Mouse (Mus musculus): ENCODE measurements at regions not wholly inside any gene's neighbourhood (a gene's known extent, or its start where the extent isn't known, plus 50 kb on each side); places are given as distances from the start of the nearest gene placed in this dataset.

GRCm38 (mm10) chr12:12147088-12147687, 114.8 kb upstream of the Fam49a start:
- no peak overlapping the region for H3K4me2 ChIP-seq (ENCODE audit: low read depth, low read length)
- no peaks in the 10 kb centered on the region for H3K9me3 ChIP-seq (replicated peaks; ENCODE audit: control insufficient read depth, low read length)
- no peak overlapping the region for H3K4me3 ChIP-seq (replicated peaks; ENCODE audit: low read length)
- H3K36me3 ChIP-seq (ENCODE audit: control insufficient read depth, insufficient read depth, low read length): no peaks in the 10 kb centered on the region
- no peaks in the 10 kb centered on the region for H3K27me3 ChIP-seq (ENCODE audit: control insufficient read depth, insufficient read depth, low read length)
- no peak overlapping the region for H3K27ac ChIP-seq (ENCODE audit: low read length)
- H3K9ac ChIP-seq (ENCODE audit: low read length): no peak overlapping the region
- WGBS: 75% methylated on average over 6 of the region's 6 CpGs
- H3K4me1 ChIP-seq (ENCODE audit: control insufficient read depth, insufficient read depth, low read length): no peaks in the 10 kb centered on the region
- ATAC-seq (ENCODE audit: insufficient read depth, low FRiP score): no peak

GRCm38 (mm10) chr12:12147847-12148246, 114.1 kb upstream of the Fam49a start:
- Histone ChIP-seq H3K4me1 (ENCODE audit: control insufficient read depth, insufficient read depth, low read length) (no peaks in the 10 kb centered on the region), H3K27me3 (ENCODE audit: control insufficient read depth, insufficient read depth, low read length) (no peaks in the 10 kb centered on the region), H3K27ac (ENCODE audit: low read length) (no peak overlapping the region), H3K36me3 (ENCODE audit: control insufficient read depth, insufficient read depth, low read length) (no peaks in the 10 kb centered on the region), H3K4me2 (ENCODE audit: low read depth, low read length) (no peak overlapping the region), H3K9me3 (replicated peaks; ENCODE audit: control insufficient read depth, low read length) (no peaks in the 10 kb centered on the region), H3K4me3 (replicated peaks; ENCODE audit: low read length) (no peak overlapping the region), H3K9ac (ENCODE audit: low read length) (no peak overlapping the region)
- ATAC-seq (ENCODE audit: insufficient read depth, low FRiP score): no peak
- 87% methylated on average over 3 of the region's 3 CpGs for WGBS

DNA sequence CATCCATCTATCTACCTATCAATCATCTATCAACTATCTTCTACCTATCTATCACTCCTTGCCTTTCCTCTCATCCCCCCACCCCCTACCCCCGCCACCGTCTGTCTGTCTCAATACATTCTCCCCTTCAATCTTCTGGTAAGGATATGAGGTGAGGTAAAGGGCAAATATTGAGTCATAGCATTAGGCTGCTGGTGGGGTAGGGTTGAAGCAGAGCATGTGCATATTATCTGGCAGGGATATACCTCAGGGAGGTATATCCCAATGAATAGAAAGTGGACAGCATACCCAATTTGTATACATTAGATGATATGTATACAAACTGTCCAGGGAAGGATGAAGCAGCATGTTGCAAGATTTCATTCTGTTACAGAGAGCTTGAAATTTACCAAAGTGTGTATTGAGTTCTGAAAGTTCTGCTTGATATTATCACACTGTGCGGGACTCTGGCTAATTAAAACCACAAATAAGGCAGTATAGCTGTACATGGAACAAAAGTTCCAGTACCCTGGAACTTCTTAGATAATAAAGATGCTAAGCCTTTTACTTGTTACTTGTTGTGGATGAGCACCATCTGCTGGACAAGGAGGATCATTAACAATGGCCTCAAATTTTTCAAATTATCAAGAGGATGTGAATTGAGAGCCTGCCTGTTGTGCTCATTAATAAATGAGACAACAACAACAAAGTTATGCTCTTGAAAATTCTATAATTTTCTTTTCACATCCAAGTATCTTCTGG, 113.1 kb upstream of the Fam49a start:
- H3K9ac ChIP-seq (ENCODE audit: low read length): no peak overlapping the region
- no peaks in the 10 kb centered on the region for H3K9me3 ChIP-seq (replicated peaks; ENCODE audit: control insufficient read depth, low read length)
- H3K27me3 ChIP-seq (ENCODE audit: control insufficient read depth, insufficient read depth, low read length): no peaks in the 10 kb centered on the region
- no peaks in the 10 kb centered on the region for H3K36me3 ChIP-seq (ENCODE audit: control insufficient read depth, insufficient read depth, low read length)
- H3K4me1 ChIP-seq (ENCODE audit: control insufficient read depth, insufficient read depth, low read length): no peaks in the 10 kb centered on the region
- no peak overlapping the region for H3K27ac ChIP-seq (ENCODE audit: low read length)
- ATAC-seq (ENCODE audit: insufficient read depth, low FRiP score): no peak
- H3K4me2 ChIP-seq (ENCODE audit: low read depth, low read length): no peak overlapping the region
- H3K4me3 ChIP-seq (replicated peaks; ENCODE audit: low read length): no peak overlapping the region
- 50% methylated on average over 3 of the region's 3 CpGs for WGBS

DNA sequence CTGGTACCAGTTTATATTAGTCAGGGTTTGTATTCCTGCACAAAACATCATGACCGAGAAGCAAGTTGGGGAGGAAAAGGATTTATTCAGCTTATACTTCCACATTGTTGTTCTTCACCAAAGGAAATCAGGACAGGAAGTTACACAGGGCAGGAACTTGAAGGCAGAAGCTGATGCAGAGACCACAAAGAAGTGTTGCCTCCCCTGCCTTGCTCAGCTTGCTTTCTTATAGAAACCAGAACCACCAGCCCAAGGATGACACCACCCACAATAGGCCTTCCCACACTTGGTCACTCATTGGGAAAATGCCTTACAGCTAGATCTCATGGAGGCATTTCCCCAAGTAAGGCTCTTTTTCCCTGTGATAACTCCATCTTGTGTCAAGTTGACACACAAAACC, 97.5 kb upstream of the Fam49a start:
- H3K27me3 ChIP-seq (ENCODE audit: control insufficient read depth, insufficient read depth, low read length): no peaks in the 10 kb centered on the region
- no peaks in the 10 kb centered on the region for H3K9me3 ChIP-seq (replicated peaks; ENCODE audit: control insufficient read depth, low read length)
- 68% methylated on average over 1 of the region's 1 CpGs for WGBS
- no peak overlapping the region for H3K4me2 ChIP-seq (ENCODE audit: low read depth, low read length)
- H3K4me3 ChIP-seq (replicated peaks; ENCODE audit: low read length): no peak overlapping the region
- no peak overlapping the region for H3K27ac ChIP-seq (ENCODE audit: low read length)
- ATAC-seq (ENCODE audit: insufficient read depth, low FRiP score): no peak
- H3K36me3 ChIP-seq (ENCODE audit: control insufficient read depth, insufficient read depth, low read length): no peaks in the 10 kb centered on the region
- H3K4me1 ChIP-seq (ENCODE audit: control insufficient read depth, insufficient read depth, low read length): no peaks in the 10 kb centered on the region
- H3K9ac ChIP-seq (ENCODE audit: low read length): no peak overlapping the region

- Histone ChIP-seq H3K9me3 (replicated peaks; ENCODE audit: control insufficient read depth, low read length) (no peaks in the 10 kb centered on the region), H3K4me3 (replicated peaks; ENCODE audit: low read length) (no peak overlapping the region), H3K27me3 (ENCODE audit: control insufficient read depth, insufficient read depth, low read length) (no peaks in the 10 kb centered on the region), H3K4me1 (ENCODE audit: control insufficient read depth, insufficient read depth, low read length) (no peaks in the 10 kb centered on the region), H3K4me2 (ENCODE audit: low read depth, low read length) (no peak overlapping the region), H3K36me3 (ENCODE audit: control insufficient read depth, insufficient read depth, low read length) (no peaks in the 10 kb centered on the region), H3K27ac (ENCODE audit: low read length) (no peak overlapping the region), H3K9ac (ENCODE audit: low read length) (no peak overlapping the region)
- ATAC-seq (ENCODE audit: insufficient read depth, low FRiP score): no peak
- 57% methylated on average over 2 of the region's 2 CpGs for WGBS
Observed at GRCm38 (mm10) chr12:12170581-12170980, 91.4 kb upstream of the Fam49a start.

DNA sequence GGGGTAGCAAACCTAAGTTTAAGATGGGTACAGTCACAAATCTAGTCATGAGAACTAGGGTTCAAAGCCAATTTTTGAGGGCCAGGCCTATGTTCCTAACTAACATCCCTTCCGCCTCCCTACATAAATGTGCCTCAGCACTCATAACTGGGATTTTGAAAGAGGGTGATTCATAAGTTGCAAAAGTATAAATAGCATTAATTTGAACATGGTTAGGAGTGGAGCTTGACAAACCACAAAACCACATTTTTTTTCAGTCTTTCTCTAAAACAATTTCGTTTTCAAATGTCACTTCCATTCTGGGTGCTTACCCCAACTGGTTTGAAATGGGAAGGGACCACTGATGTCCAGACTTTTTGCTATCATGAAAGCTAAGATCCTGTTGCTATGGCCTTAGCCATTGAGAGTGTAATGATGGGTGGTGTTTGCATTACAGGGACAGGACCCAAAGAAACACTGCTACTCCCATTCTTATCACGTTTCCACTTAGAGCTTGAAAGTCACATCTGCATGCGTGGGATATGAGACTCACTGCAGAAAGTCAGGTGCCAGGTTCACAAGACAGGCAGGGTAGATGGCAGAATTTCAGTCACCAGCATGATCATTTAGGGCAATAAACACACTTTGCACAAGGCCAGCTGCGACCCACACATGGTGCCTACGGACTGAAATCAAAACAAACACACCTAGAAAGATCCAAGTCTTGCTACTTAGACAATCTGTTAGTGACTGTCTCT, 89.7 kb upstream of the Fam49a start:
- H3K9me3 ChIP-seq (replicated peaks; ENCODE audit: control insufficient read depth, low read length): no peaks in the 10 kb centered on the region
- WGBS: 62% methylated on average over 6 of the region's 6 CpGs
- ATAC-seq (ENCODE audit: insufficient read depth, low FRiP score): no peak

DNA sequence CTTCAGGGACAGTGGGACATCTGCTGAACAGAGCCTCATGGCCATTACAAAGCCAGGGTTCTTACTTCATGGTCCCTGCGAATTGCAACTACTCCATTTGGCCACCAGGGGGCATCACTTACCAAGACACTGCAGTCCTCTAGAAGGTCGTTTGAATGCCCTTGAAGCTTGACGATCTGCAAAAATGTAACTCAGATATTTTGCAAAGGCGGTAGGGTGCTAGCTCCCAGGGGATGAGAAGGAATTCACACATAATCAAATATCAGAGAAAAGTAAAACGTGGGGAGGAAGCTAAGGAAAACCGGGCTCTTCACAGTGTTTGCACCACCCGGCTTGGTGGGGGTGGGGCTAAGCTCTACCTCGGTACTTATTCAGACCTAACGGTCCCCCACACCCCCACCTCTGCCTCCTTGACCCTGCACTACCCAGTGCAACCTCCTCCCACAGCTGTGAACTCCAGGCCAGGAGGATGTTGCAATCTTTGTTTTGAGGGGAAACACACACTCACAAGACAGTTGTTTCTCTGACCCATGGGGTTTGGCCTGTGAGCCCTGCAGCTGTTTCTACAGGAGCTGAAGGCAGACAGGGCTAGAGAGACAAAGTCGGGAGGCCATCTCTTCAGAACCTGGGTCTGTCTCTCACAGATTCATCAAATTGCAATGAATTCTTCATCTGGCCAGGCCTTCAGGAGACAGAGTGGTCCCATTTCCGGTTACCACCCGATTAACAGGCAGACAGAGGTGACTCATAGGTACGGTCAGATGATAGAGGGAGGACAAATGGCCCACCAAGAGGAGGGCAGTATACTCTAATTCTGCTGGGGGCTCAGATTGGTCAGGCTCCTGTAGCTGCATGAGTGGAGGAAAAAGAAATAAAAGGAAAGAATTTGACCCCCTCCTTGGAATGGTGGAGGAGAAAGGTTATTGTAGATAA, 85.3 kb upstream of the Fam49a start:
- peak; percentile 82 for ATAC-seq (ENCODE audit: insufficient read depth, low FRiP score)
- no peaks in the 10 kb centered on the region for H3K36me3 ChIP-seq (ENCODE audit: control insufficient read depth, insufficient read depth, low read length)
- peaks cover 7% of the 10 kb centered on the region; the same call in 1 of the 2 replicates for H3K4me1 ChIP-seq (ENCODE audit: control insufficient read depth, insufficient read depth, low read length)
- H3K27ac ChIP-seq (ENCODE audit: low read length): no peak overlapping the region
- no peaks in the 10 kb centered on the region for H3K9me3 ChIP-seq (replicated peaks; ENCODE audit: control insufficient read depth, low read length)
- 12% methylated on average over 13 of the region's 13 CpGs for WGBS
- H3K9ac ChIP-seq (ENCODE audit: low read length): peak overlapping the region; percentile 49
- no peaks in the 10 kb centered on the region for H3K27me3 ChIP-seq (ENCODE audit: control insufficient read depth, insufficient read depth, low read length)
- H3K4me3 ChIP-seq (replicated peaks; ENCODE audit: low read length): peak overlapping the region; percentile 33
- peak overlapping the region; percentile 54 for H3K4me2 ChIP-seq (ENCODE audit: low read depth, low read length)

More for the DNA sequence above, 89.7 kb upstream of the Fam49a start:
- H3K36me3 ChIP-seq (ENCODE audit: control insufficient read depth, insufficient read depth, low read length): no peaks in the 10 kb centered on the region
- no peak overlapping the region for H3K9ac ChIP-seq (ENCODE audit: low read length)
- H3K4me2 ChIP-seq (ENCODE audit: low read depth, low read length): no peak overlapping the region
- no peak overlapping the region for H3K4me3 ChIP-seq (replicated peaks; ENCODE audit: low read length)
- no peaks in the 10 kb centered on the region for H3K27me3 ChIP-seq (ENCODE audit: control insufficient read depth, insufficient read depth, low read length)
- H3K4me1 ChIP-seq (ENCODE audit: control insufficient read depth, insufficient read depth, low read length): peaks cover 7% of the 10 kb centered on the region; the same call in 1 of the 2 replicates
- no peak overlapping the region for H3K27ac ChIP-seq (ENCODE audit: low read length)

GRCm38 (mm10) chr12:12177264-12178043, 84.5 kb upstream of the Fam49a start:
- no peak overlapping the region for H3K9ac ChIP-seq (ENCODE audit: low read length)
- no peaks in the 10 kb centered on the region for H3K36me3 ChIP-seq (ENCODE audit: control insufficient read depth, insufficient read depth, low read length)
- no peaks in the 10 kb centered on the region for H3K27me3 ChIP-seq (ENCODE audit: control insufficient read depth, insufficient read depth, low read length)
- no peaks in the 10 kb centered on the region for H3K9me3 ChIP-seq (replicated peaks; ENCODE audit: control insufficient read depth, low read length)
- ATAC-seq (ENCODE audit: insufficient read depth, low FRiP score): no peak
- 83% methylated on average over 6 of the region's 6 CpGs for WGBS
- H3K4me2 ChIP-seq (ENCODE audit: low read depth, low read length): no peak overlapping the region
- H3K27ac ChIP-seq (ENCODE audit: low read length): no peak overlapping the region
- peaks cover 7% of the 10 kb centered on the region; the same call in 1 of the 2 replicates for H3K4me1 ChIP-seq (ENCODE audit: control insufficient read depth, insufficient read depth, low read length)
- H3K4me3 ChIP-seq (replicated peaks; ENCODE audit: low read length): no peak overlapping the region
